16 mouse cellular contexts compared by ENCODE assay signal in the genomic region with DNA sequence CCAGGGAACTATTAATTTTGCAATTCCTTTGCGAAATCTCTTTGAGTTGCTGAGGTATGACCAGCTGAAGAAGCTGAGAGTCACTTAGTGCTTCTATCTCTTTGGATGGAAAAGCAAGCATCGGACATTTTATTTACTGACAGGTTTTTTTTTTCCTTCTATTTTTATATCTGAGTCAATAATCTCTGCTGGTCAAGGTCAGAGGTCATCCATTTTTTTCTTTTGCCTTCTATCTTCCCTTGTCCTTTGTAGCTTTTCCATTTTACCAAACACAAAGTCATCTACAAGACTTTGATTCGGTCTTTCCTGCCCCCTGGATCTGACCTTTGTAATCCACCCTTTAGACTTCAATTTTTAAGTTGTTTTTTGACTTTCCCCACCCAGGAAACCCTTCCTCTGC.
"Had no signal": no experiment of that assay in that cellular context is flagged by ENCODE, and none has a peak within 500 bp of the region (broad histone marks: within the 10 kb centered on the region; RNA-seq: fewer than 3 reads in every experiment).

No protein-coding gene starts in this region.

- DNase-seq: retina, postnatal 1 day; right cerebral cortex, adult 18-20 months; right cerebral cortex, postnatal 14 days; right cerebral cortex, postnatal 25 days; right cerebral cortex, postnatal 4 days; spleen, adult 18-20 months; thymus, adult 18-20 months; thymus, adult 2 months; thymus, postnatal 14 days; thymus, postnatal 25 days; thymus, postnatal 36 days; thymus, postnatal 4 days had no signal

- H3K36me3 ChIP-seq: neural tube, embryonic 13.5 days; neural tube, embryonic 15.5 days; stomach, embryonic 15.5 days had no signal

- H3K27ac ChIP-seq: neural tube, embryonic 13.5 days; neural tube, embryonic 15.5 days; stomach, embryonic 15.5 days; stomach, postnatal 0 days had no signal

- H3K4me2 ChIP-seq: neural tube, embryonic 13.5 days; neural tube, embryonic 15.5 days; stomach, embryonic 15.5 days had no signal

- H3K9me3 ChIP-seq: neural tube, embryonic 13.5 days; neural tube, embryonic 15.5 days; stomach, embryonic 15.5 days had no signal

- H3K9ac ChIP-seq: neural tube, embryonic 13.5 days; neural tube, embryonic 15.5 days; stomach, embryonic 15.5 days had no signal

- H3K4me3 ChIP-seq: neural tube, embryonic 13.5 days; neural tube, embryonic 15.5 days; stomach, embryonic 15.5 days had no signal

- H3K27me3 ChIP-seq: neural tube, embryonic 13.5 days; neural tube, embryonic 15.5 days; stomach, embryonic 15.5 days had no signal

- H3K4me1 ChIP-seq: neural tube, embryonic 13.5 days; neural tube, embryonic 15.5 days; stomach, embryonic 15.5 days had no signal
